Mouse (Mus musculus) urinary bladder, adult 18-20 months (tissue): ENCODE data around the gene Acap1.
A peak's percentile ranks its signal among the peaks of the same experiment; 100 is the strongest.

ENCODE experiments used
- DNase-seq, 2 experiments: peaks; one replicate each; pipeline ENCODE4 v3.0.0; 2022; ENCODE audit warnings: low spot score in 2 of 2, mixed read lengths in 2 of 2

Acap1 gene

DNA sequence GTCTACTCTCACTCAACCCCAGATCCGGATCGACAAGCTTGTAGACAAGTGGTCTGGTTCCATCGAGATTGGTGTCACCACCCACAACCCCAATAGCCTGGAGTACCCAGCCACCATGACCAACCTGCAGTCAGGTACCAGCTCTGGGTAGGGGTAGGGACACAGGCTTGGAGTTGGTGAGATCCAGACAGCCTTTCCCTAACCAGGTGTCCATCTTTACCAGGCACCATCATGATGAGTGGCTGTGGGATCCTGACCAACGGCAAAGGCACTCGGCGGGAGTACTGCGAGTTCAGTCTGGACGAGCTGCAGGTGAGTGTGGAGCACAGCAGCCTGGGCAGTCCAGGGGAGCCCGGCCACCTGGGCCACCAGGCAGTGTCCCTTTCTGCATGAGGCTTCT lies 9.0 kb upstream of the Acap1 start:
- DNase-seq = no peak

DNA sequence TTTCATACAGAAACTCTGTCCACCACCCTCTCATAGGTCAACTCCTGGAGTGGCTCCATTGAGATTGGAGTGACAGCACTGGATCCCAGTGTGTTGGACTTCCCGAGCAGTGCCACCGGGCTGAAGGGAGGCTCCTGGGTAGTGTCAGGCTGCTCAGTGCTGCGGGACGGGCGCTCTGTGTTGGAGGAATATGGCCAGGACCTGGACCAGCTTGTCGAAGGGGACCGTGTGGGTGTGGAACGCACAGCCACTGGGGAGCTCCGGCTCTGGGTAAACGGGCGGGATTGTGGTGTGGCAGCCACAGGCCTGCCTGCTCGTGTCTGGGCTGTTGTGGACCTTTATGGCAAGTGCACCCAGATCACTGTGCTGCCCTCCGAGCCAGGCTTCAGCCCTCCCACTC lies 7.6 kb upstream of the Acap1 start:
- DNase-seq = no peak

DNA sequence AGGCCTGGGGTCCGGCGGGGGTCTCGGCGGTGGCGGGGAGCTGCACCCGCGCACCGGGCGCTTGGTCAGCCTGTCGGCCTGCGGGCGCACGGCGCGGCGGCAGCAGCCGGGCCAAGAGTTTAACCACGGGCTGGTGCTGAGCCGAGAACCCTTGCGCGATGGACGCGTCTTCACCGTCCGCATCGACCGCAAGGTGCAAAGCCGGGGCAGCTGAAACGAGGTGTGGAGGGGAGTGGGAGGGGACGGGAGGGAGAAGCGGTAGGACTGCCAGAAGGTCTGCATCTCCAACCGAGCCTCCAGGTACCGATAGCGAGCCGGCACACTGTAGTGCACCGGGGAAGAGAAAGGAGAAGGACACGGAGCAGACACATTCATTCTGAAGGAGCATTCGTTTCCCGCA lies 6.7 kb upstream of the Acap1 start:
- DNase-seq = no peak

DNA sequence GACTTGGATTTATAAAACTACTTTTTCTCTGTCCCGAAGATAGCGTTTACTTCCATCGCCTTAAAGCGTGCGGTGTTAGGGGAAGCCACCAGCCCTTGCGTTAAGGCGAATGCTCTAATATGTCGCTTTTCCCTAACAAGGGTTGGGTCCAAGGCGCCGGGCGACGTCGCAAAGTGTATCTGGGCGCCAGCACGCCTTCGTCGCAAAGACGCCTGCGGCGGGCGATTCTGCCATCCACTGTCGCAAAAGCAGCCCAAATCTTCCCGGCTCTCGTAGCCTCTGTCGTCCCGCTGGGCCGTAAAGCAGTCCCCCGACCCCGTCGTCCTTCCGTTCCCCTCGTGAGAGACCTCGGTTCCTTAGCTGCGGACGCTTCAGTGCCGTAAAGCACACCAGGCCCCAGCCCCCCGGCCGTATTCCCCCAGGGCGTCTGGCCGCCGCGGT lies 6.1 kb upstream of the Acap1 start:
- peak; percentile 83 to 94 for DNase-seq

DNA sequence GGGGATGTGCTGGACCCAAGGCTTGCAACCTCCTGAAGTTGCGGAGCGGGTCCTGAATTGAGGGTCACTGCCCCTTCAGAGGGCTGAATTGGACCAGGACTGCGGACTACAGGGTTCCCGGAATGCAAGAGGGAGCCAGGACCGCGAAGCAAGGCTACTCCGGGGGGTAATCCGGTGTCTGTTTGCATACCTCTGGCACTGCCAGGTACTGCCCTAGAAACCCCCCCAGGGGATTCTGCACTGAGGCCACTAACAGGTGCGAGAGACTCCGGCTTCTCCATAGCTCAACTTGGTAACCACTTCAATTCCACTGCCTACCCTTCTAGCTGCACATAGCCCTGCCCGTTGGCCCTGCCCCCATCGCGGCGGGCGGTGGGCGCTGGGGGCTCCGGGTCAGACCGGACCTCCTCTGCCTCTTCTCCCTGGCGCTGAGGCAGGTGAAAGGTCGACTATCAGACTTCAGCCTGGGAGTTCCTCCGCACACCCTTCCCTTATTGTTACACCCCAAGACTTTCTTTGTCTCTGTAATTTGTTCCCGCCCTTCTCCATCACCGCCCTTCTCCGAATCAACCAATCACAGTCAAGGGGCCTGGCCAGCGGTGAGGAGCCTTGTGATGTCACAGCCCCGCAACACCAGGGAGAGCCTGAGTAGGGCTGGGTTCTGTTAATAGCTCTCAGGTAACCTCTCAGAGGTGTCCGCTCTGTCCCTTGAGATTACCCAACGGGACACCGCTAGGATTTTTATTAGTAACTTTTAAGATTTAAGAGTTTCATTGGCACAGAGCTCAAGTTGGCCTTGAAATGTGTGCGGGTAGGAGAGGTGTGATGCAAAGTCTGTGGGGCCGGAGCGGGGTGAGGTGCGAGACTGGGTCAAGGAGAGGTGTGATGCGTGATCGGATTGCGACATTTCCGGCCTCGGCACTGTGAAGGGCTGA lies 5.4 kb upstream of the Acap1 start, which contains the start of the genes 2810408A11Rik and Neurl4:
Gene 2810408A11Rik (minus strand): TSS at position 517 of the 935 bp plus-strand sequence.
Gene Neurl4 (plus strand): TSS at position 602 of the 935 bp plus-strand sequence.
- DNase-seq = peak; percentile 79 to 89

DNA sequence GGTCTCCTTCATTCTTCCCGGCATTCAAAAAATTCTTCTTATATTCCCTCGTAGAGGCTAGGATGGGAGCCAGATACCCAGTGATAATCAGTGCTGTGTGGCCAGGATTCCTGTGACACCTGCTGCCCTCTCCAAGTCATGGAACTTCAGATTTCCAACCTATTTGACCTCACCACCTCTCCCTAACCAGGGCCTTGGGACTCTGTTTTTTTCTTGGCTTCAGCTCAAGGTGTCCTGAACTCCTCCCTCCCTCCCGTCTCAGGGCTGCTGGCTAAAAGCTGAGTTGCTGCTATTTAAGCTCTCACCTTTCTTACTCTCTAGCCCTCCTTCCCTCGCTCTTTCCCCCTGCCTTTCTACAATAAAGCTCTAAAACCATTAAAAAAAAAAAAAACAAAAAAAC lies 4.5 kb upstream of the Acap1 start:
- no peak for DNase-seq

DNA sequence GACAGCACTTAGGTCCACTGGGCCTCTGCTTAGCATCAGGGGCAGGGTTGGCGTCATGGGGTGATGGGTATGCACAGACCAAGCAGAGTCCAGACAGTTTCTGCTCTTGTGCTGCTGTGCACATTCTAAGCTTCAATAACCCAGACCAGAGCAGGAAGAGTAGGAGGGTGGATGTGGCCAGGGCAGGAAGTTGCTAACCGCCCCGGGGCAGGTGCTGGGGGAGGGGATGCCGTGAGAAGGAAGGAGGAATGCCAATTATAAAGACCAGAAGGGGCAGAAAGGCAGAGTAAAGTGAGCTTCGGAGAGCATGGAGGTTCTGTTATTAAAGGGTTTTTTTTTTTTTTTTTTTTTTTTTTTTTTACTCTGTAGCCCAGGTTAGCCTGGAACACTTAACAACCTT lies 668 bp downstream of the Acap1 start:
- DNase-seq = no peak

GRCm38 (mm10) chr11:69891482-69891881 lies 3.9 kb downstream of the Acap1 start:
- no peak for DNase-seq

- DNase-seq = no peak
Observed at GRCm38 (mm10) chr11:69886907-69887635, 8.3 kb downstream of the Acap1 start.

DNA sequence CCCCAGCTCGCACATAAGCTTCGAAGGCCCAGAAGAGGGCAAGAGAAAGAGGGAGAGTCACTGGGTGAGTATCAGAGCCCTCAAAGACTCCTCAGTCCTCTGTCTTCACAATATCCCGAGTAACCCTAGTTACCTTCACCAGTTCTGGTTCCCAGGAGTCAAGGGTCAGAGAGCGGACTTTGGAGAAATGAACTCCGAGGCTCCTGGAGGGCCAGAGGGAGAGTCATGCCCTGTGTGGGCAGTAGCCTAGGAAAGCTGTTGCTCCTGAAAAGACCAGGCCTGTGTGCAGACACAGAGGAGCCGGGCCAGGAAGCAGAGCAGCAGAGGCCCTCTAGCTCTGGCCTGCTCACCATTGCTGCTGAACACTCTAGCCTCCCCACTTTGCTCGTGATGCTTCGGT lies 10.7 kb downstream of the Acap1 start:
- DNase-seq = no peak

- DNase-seq = no peak
Observed at GRCm38 (mm10) chr11:69884240-69884639, 11.1 kb downstream of the Acap1 start.

DNA sequence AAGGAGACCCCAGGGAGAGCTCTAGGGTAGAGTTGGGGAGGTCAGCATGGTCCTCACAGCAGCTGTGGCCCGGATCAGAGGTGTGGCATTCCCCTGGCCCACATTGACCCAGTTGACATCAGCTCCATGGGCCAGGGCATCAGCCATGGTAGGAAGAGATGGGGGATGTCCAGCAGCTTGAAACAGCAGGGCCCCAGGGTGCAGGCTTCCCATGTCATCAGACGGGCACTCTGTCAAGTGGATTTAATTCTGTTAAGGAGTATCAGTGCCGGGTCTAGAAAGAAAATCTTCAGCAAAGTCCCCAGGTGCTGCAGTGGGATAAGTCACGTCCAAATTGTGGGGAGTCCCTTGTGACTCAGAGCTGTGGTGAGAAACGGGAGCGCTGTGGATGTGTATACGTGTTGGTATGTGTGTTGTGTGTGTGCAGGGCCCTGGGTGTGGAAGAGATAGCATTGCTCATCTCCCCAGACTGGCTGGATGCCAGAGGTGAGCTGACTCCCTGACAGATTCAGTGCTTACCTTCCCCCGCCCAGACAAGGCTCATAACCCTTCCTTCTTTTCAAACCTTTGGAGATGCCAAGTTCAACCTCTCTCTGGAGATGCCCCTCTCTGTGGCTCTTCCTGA lies 11.7 kb downstream of the Acap1 start:
- DNase-seq = no peak

DNA sequence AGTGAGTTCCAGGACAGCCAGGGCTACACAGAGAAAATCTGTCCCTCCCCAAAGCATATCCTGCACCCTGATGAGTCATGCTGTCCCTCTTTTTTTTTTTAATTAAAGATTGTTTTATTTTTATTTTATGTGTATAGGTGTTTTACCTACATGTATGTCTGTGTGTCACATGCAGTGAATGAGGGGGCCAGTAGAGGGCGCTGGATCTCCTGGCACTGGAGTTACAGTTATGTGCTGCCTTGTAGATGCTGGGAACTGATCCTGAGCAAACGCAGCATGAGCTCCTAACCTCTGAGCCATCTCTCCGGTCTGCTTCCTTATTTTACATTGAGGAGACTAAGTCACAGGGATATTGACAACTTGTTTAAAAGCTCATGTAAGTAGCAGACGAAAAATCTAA lies 12.3 kb downstream of the Acap1 start:
- no peak for DNase-seq

DNA sequence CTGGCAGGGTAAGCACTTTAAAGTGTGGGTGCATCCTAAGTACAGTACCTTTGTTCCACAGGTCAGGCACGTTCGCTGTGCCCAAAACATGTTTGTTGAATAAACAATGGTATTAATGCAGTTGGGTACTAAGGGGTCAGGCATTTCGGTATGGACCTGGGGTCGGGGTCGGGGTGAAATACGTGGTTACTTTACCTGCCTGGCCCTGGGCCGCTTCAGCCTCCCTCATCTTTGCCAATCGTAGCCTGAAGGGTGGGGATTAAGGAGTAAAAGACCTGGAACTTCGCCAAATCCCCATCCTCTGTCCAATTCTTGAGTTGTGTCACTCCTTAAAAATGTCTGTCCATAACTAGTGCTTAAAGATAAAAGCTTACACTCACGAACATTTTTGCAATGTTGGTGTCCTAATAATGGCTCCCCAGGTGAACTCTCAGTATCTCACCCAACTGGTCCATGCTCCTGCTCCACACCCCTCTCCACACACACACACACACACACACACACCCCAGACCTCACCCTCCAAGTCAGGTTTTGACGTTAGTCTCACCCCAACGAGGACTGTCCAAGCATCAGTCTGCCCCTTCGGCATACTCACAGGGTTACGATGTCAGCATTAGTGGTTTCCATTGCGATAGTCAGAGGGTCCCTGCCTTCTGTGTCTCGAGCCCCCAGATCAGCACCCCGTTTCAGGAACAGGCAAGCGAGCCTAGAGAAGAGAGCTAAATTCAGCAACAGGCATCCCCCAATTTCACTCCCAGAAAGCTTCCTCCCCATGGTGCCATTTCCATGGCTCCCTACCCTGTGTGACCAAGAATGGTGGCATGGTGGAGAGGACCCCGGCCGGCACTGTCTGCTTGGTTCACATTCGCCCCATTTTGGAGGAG lies 13.3 kb downstream of the Acap1 start:
- no peak for DNase-seq

GRCm38 (mm10) chr11:69880853-69881603 lies 14.3 kb downstream of the Acap1 start, which contains the start of gene Kctd11:
TSS of gene Kctd11 (minus strand) at chr11:69881406.
- peak; percentile 94 for DNase-seq

GRCm38 (mm10) chr11:69880506-69880852 lies 14.9 kb downstream of the Acap1 start:
- peak in 1 of 2 experiments; percentile 46 for DNase-seq

- DNase-seq = no peak
Observed at GRCm38 (mm10) chr11:69879711-69880110, 15.6 kb downstream of the Acap1 start.

GRCm38 (mm10) chr11:69878952-69879351 lies 16.4 kb downstream of the Acap1 start:
- no peak for DNase-seq

GRCm38 (mm10) chr11:69878399-69878798 lies 16.9 kb downstream of the Acap1 start:
- DNase-seq = peak in 1 of 2 experiments; percentile 38

DNA sequence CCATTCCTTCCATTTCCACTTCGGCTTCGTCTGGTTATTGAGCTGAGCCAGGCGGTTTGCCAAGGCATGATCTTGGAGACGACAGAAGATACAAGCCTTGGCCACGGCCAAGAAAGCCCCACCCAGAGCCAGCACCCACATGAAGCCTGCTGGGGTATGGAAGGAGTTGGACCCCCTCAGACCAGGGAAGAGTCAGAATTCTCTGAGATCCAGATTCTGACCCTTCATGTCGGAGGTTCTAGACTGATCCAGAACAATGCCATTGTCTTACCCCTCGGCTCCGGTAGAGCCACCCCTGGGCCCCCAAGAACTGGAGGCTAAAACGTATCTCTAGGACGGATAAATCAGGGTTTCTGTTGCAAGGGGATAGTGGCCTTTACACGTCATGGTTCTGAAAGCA lies 17.5 kb downstream of the Acap1 start, which contains the start of gene Tmem95:
Gene Tmem95 (minus strand): TSS at position 141 of the 400 bp plus-strand sequence.
- no peak for DNase-seq
